Mouse (Mus musculus) embryonic fibroblast, embryonic 13.5 days (primary cell): ENCODE data around the gene Trub1.

Experiments
- CTCF ChIP-seq: IDR thresholded peaks from 2 replicates; pipeline ENCODE4 v1.5.1; 2011; ENCODE audit warnings: mild to moderate bottlenecking, control low read depth, low read length, moderate library complexity, borderline replicate concordance; ENCODE audit not compliant: insufficient read depth
- POLR2A ChIP-seq: IDR thresholded peaks from 2 replicates; pipeline ENCODE4 v1.6.1; 2011; ENCODE audit warnings: low read depth, mild to moderate bottlenecking, control low read depth, low read length, moderate library complexity

- TF ChIP-seq CTCF (no peak), POLR2A (no peak)
Measured at GRCm38 (mm10) chr19:57525693-57526092, 73.0 kb downstream of the Trub1 start.
